Mouse (Mus musculus): ENCODE data around the gene Acss1.

Acss1 gene

GRCm38 (mm10) chr2:150638370-150638733 lies 29.9 kb downstream of the Acss1 start:
- no peak for DNase-seq (ENCODE audit: low spot score)

GRCm38 (mm10) chr2:150637702-150638369 lies 30.5 kb downstream of the Acss1 start:
- DNase-seq (ENCODE audit: low spot score): no peak

GRCm38 (mm10) chr2:150635877-150636446 lies 32.3 kb downstream of the Acss1 start:
- no peak for DNase-seq (ENCODE audit: low spot score)

- no peak for DNase-seq (ENCODE audit: low spot score)
Observed at GRCm38 (mm10) chr2:150629255-150629654, 39.0 kb downstream of the Acss1 start.

- DNase-seq (ENCODE audit: low spot score): no peak
Observed at GRCm38 (mm10) chr2:150627140-150627539, 41.2 kb downstream of the Acss1 start.

- no peak for DNase-seq (ENCODE audit: low spot score)
Observed at GRCm38 (mm10) chr2:150624926-150625325, 43.4 kb downstream of the Acss1 start.

GRCm38 (mm10) chr2:150623957-150624356 lies 44.3 kb downstream of the Acss1 start:
- no peak for DNase-seq (ENCODE audit: low spot score)

- DNase-seq (ENCODE audit: low spot score): no peak
Observed at GRCm38 (mm10) chr2:150621698-150622097, 46.6 kb downstream of the Acss1 start.

GRCm38 (mm10) chr2:150610097-150610496 lies 58.2 kb downstream of the Acss1 start:
- DNase-seq (ENCODE audit: low spot score): no peak

- DNase-seq (ENCODE audit: low spot score): peak; percentile 40
Observed at GRCm38 (mm10) chr2:150608872-150609560, 59.3 kb downstream of the Acss1 start.

- peak; percentile 90 for DNase-seq (ENCODE audit: low spot score)
Observed at GRCm38 (mm10) chr2:150608087-150608799, 60.1 kb downstream of the Acss1 start, which contains the start of gene Apmap. Gene Apmap (minus strand): TSS chr2:150608567.

GRCm38 (mm10) chr2:150607086-150607485 lies 61.2 kb downstream of the Acss1 start:
- DNase-seq (ENCODE audit: low spot score): no peak

- DNase-seq (ENCODE audit: low spot score): no peak
Observed at GRCm38 (mm10) chr2:150604802-150605201, 63.5 kb downstream of the Acss1 start.

- DNase-seq (ENCODE audit: low spot score): no peak
Observed at GRCm38 (mm10) chr2:150602166-150602565, 66.1 kb downstream of the Acss1 start.

- no peak for DNase-seq (ENCODE audit: low spot score)
Observed at GRCm38 (mm10) chr2:150600263-150600662, 68.0 kb downstream of the Acss1 start.

- DNase-seq (ENCODE audit: low spot score): no peak
Observed at GRCm38 (mm10) chr2:150595411-150596190, 72.7 kb downstream of the Acss1 start.

- no peak for DNase-seq (ENCODE audit: low spot score)
Observed at GRCm38 (mm10) chr2:150589076-150589475, 79.2 kb downstream of the Acss1 start.

GRCm38 (mm10) chr2:150579628-150580027 lies 88.7 kb downstream of the Acss1 start:
- DNase-seq (ENCODE audit: low spot score): no peak

GRCm38 (mm10) chr2:150578603-150579002 lies 89.7 kb downstream of the Acss1 start:
- no peak for DNase-seq (ENCODE audit: low spot score)

- no peak for DNase-seq (ENCODE audit: low spot score)
Observed at GRCm38 (mm10) chr2:150576256-150576655, 92.0 kb downstream of the Acss1 start.

- no peak for DNase-seq (ENCODE audit: low spot score)
Observed at GRCm38 (mm10) chr2:150572463-150572862, 95.8 kb downstream of the Acss1 start.

- no peak for DNase-seq (ENCODE audit: low spot score)
Observed at GRCm38 (mm10) chr2:150570761-150571160, 97.5 kb downstream of the Acss1 start.

Measured in spleen, adult 12 weeks (tissue).